8 mouse cellular contexts compared by ENCODE assay signal in the genomic region with DNA sequence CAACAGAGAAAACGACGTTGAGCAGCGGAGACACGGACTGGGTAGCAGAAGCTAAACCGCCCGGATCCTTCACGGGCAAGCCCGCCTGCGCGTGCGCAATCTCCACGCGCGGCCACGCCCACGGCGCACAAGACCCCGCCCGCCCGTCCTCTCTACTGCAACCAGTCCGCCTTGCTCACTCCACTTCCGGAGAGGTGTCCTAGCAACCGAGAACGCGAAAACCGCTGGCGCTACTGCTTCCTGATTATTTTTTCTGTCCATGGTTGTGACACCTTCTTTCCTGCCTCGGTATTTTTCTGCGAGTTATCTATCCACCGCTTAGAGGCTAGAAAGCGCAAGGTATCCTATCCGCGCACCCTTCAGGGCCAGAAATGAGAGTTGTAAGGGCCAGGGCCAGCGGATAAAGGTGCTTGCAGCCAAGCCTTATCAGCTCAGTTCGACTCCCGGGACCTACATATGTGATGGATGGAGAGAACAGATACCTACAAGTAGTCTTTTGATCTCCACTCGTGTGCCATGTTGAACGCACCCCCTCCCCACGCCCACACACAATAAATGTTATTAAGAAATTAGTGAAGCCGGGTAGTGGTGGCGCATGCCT. TPM values are rescaled to one million over a fixed set of nuclear protein-coding genes. Genes with fewer than 3 reads are reported as not detected.
A peak's percentile ranks its signal among the peaks of the same experiment; 100 is the strongest.
DNase-seq lines count a peak whose midpoint lies in the region; ATAC-seq and TF ChIP-seq lines count a peak whose summit lies in the region.

A gene (minus strand): TSS at position 89 of the 601 bp plus-strand sequence.

- peak within 1 kb of the TSS; percentile 57 for H3K9ac ChIP-seq in heart, embryonic 15.5 days
- H3K9ac ChIP-seq in liver, embryonic 14.5 days (replicated peaks) = peak within 1 kb of the TSS; percentile 58
- peak within 1 kb of the TSS; percentile 63 for H3K9ac ChIP-seq in neural tube, embryonic 11.5 days (ENCODE audit: low read length)
- peak within 1 kb of the TSS; percentile 59 for H3K9ac ChIP-seq in stomach, postnatal 0 days (ENCODE audit: low read length)

- H3K9me3 ChIP-seq in forebrain, embryonic 10.5 days = no peaks in the 10 kb centered on the region
- H3K9me3 ChIP-seq in heart, embryonic 15.5 days (replicated peaks) = no peaks in the 10 kb centered on the region
- no peaks in the 10 kb centered on the region for H3K9me3 ChIP-seq in liver, embryonic 14.5 days (ENCODE audit: control insufficient read depth, low read length)
- H3K9me3 ChIP-seq in neural tube, embryonic 11.5 days (ENCODE audit: control insufficient read depth, low read length) = no peaks in the 10 kb centered on the region
- H3K9me3 ChIP-seq in stomach, postnatal 0 days (ENCODE audit: control insufficient read depth, low read length) = no peaks in the 10 kb centered on the region

- DNase-seq in CD8-positive naive resting alpha-beta T cell, adult 2 months (ENCODE audit: low read depth in 2 of 2, low spot score in 2 of 2) = peak; percentile 91 to 95
- DNase-seq in c-Kit-positive CD71-negative TER-119-negative erythroid progenitor cells, embryonic 14.5 days (ENCODE audit: low read depth) = peak; percentile 87
- DNase-seq in forebrain, embryonic 10.5 days (ENCODE audit: extremely low spot score, low spot score) = peak; percentile 93
- DNase-seq in kidney, postnatal 25 days = peak; percentile 97
- DNase-seq in liver, embryonic 14.5 days (ENCODE audit: low read depth in 3 of 3, low spot score in 3 of 3) = peak; percentile 78 to 83 (median 80)
- peak; percentile 97 for DNase-seq in neural tube, embryonic 11.5 days (ENCODE audit: low spot score)
- DNase-seq in stomach, postnatal 0 days (ENCODE audit: low spot score) = peak; percentile 97

- H3K4me3 ChIP-seq in forebrain, embryonic 10.5 days = peak within 1 kb of the TSS; percentile 73
- peak within 1 kb of the TSS; percentile 60 for H3K4me3 ChIP-seq in heart, embryonic 15.5 days
- peak within 1 kb of the TSS; percentile 58 to 77 for H3K4me3 ChIP-seq in liver, embryonic 14.5 days (ENCODE audit: insufficient read depth in 1 of 2, low read depth in 2 of 2, low read length in 2 of 2)
- H3K4me3 ChIP-seq in neural tube, embryonic 11.5 days (ENCODE audit: low read depth, low read length) = peak within 1 kb of the TSS; percentile 54
- peak within 1 kb of the TSS; percentile 49 for H3K4me3 ChIP-seq in stomach, postnatal 0 days (ENCODE audit: low read depth, low read length)

- peaks cover 14% of the 10 kb centered on the region for H3K4me1 ChIP-seq in forebrain, embryonic 10.5 days
- H3K4me1 ChIP-seq in heart, embryonic 15.5 days (replicated peaks) = peaks cover 10% of the 10 kb centered on the region
- H3K4me1 ChIP-seq in liver, embryonic 14.5 days (replicated peaks; ENCODE audit: control insufficient read depth in 2 of 2, insufficient read depth in 2 of 2, low read length in 1 of 2) = peaks cover 5 to 7% of the 10 kb centered on the region in 2 experiments
- H3K4me1 ChIP-seq in neural tube, embryonic 11.5 days (ENCODE audit: control insufficient read depth, insufficient read depth, low read length) = no peaks in the 10 kb centered on the region
- no peaks in the 10 kb centered on the region for H3K4me1 ChIP-seq in stomach, postnatal 0 days (replicated peaks; ENCODE audit: control insufficient read depth, insufficient read depth)

- no peak for TF ChIP-seq EP300 in liver, embryonic 14.5 days (IDR thresholded peaks at IDR 0.05; ENCODE audit: low read depth)
- TF ChIP-seq EP300 in stomach, postnatal 0 days (optimal IDR thresholded peaks at IDR 0.05) = no peak

- no peaks in the 10 kb centered on the region for H3K36me3 ChIP-seq in forebrain, embryonic 10.5 days (replicated peaks)
- H3K36me3 ChIP-seq in heart, embryonic 15.5 days = no peaks in the 10 kb centered on the region
- no peaks in the 10 kb centered on the region for H3K36me3 ChIP-seq in liver, embryonic 14.5 days (replicated peaks; ENCODE audit: control insufficient read depth, insufficient read depth, low read depth)
- no peaks in the 10 kb centered on the region for H3K36me3 ChIP-seq in neural tube, embryonic 11.5 days (ENCODE audit: control insufficient read depth, insufficient read depth, low read length)
- no peaks in the 10 kb centered on the region for H3K36me3 ChIP-seq in stomach, postnatal 0 days (ENCODE audit: control insufficient read depth, insufficient read depth, low read length)

- peak within 1 kb of the TSS; percentile 83 for H3K4me2 ChIP-seq in heart, embryonic 15.5 days
- H3K4me2 ChIP-seq in liver, embryonic 14.5 days (ENCODE audit: low read depth) = peak within 1 kb of the TSS; percentile 89
- peak within 1 kb of the TSS; percentile 82 for H3K4me2 ChIP-seq in neural tube, embryonic 11.5 days (ENCODE audit: low read depth)
- H3K4me2 ChIP-seq in stomach, postnatal 0 days (replicated peaks; ENCODE audit: low read depth) = peak within 1 kb of the TSS; percentile 72

- 12% methylated on average over 41 of the region's 41 CpGs for WGBS in forebrain, embryonic 10.5 days
- WGBS in heart, embryonic 15.5 days = 8% methylated on average over 41 of the region's 41 CpGs
- WGBS in liver, embryonic 14.5 days (ENCODE audit: insufficient replicate concordance) = 6% methylated on average over 41 of the region's 41 CpGs
- WGBS in neural tube, embryonic 11.5 days = 13% methylated on average over 41 of the region's 41 CpGs
- 10% methylated on average over 41 of the region's 41 CpGs for WGBS in stomach, postnatal 0 days

- H3K27ac ChIP-seq in forebrain, embryonic 10.5 days = peak within 1 kb of the TSS; percentile 87
- peak within 1 kb of the TSS; percentile 55 for H3K27ac ChIP-seq in heart, embryonic 15.5 days
- H3K27ac ChIP-seq in liver, embryonic 14.5 days = no peak within 1 kb of the TSS
- H3K27ac ChIP-seq in neural tube, embryonic 11.5 days (ENCODE audit: low read depth, low read length) = peak within 1 kb of the TSS; percentile 76; the same call in 1 of the 2 replicates
- H3K27ac ChIP-seq in stomach, postnatal 0 days (replicated peaks) = no peak within 1 kb of the TSS

- H3K27me3 ChIP-seq in forebrain, embryonic 10.5 days (ENCODE audit: poor library complexity, severe bottlenecking) = no peaks in the 10 kb centered on the region
- no peaks in the 10 kb centered on the region for H3K27me3 ChIP-seq in heart, embryonic 15.5 days
- H3K27me3 ChIP-seq in liver, embryonic 14.5 days (ENCODE audit: control insufficient read depth, insufficient read depth, low read length) = no peaks in the 10 kb centered on the region
- no peaks in the 10 kb centered on the region for H3K27me3 ChIP-seq in neural tube, embryonic 11.5 days (ENCODE audit: control insufficient read depth, insufficient read depth, low read length)
- no peaks in the 10 kb centered on the region for H3K27me3 ChIP-seq in stomach, postnatal 0 days (ENCODE audit: control insufficient read depth, insufficient read depth, low read length)

- ATAC-seq in heart, embryonic 15.5 days (replicated peaks; ENCODE audit: insufficient number of reproducible peaks, insufficient read depth, low FRiP score, low read depth) = peak; percentile 92
- ATAC-seq in liver, embryonic 14.5 days (ENCODE audit: insufficient read depth) = peak; percentile 91
- peak; percentile 92 for ATAC-seq in neural tube, embryonic 11.5 days (ENCODE audit: insufficient read depth, low FRiP score, low TSS enrichment)
- peak; percentile 95 for ATAC-seq in stomach, postnatal 0 days (ENCODE audit: low FRiP score, low TSS enrichment)

- no peak for TF ChIP-seq CTCF in liver, embryonic 14.5 days (IDR thresholded peaks at IDR 0.05; ENCODE audit: low read depth)
- TF ChIP-seq CTCF in stomach, postnatal 0 days (IDR thresholded peaks at IDR 0.05; ENCODE audit: low read depth) = no peak

RNA-seq across cellular contexts. Expression of the gene that starts here (rescaled TPM):
- polyA plus RNA-seq in forebrain, embryonic 10.5 days (2016; fragmentation: Nextera tagmentation; extraction: Ambion mirVana) = 33.3 and 33.7 TPM in 2 replicates
- 22.9 and 23.4 TPM in 2 replicates for polyA plus RNA-seq in heart, embryonic 15.5 days (2015; fragmentation: Nextera tagmentation; extraction: Ambion mirVana)
- polyA plus RNA-seq in liver, embryonic 14.5 days (2012; rRNA removed) = 3.5 and 3.7 TPM in 2 replicates
- polyA plus RNA-seq in liver, embryonic 14.5 days (2014; fragmentation: Nextera tagmentation; extraction: Ambion mirVana) = 1.9 and 2.7 TPM in 2 replicates
- polyA plus RNA-seq in neural tube, embryonic 11.5 days (2014; fragmentation: Nextera tagmentation; extraction: Ambion mirVana) = 33.9 and 38.1 TPM in 2 replicates
- polyA plus RNA-seq in stomach, postnatal 0 days (2015; fragmentation: Nextera tagmentation; extraction: Ambion mirVana) = 10.2 and 11.4 TPM in 2 replicates

Comparison
In these comparisons a context has a peak if more than half of its experiments do, and no peak if none do; other contexts are left out.
1. H3K27ac ChIP-seq: peak in forebrain, embryonic 10.5 days (single experiment), heart, embryonic 15.5 days (single experiment) and neural tube, embryonic 11.5 days (single experiment); none in liver, embryonic 14.5 days (single experiment) and stomach, postnatal 0 days (single experiment).
2. Peak in every context shown above with its lines, with median percentiles within 50 percentile points of each other: DNase-seq, H3K4me3 ChIP-seq, ATAC-seq, H3K4me2 ChIP-seq and H3K9ac ChIP-seq.